Mouse (Mus musculus) brain, embryonic 14.5 days (tissue): ENCODE data around the gene Mark2. TPM values are rescaled to one million over a fixed set of nuclear protein-coding genes. Genes with fewer than 3 reads are reported as not detected.
A peak's percentile ranks its signal among the peaks of the same experiment; 100 is the strongest.

ENCODE experiments used
- DNase-seq: peaks from one replicate; pipeline ENCODE4 v3.0.0-alpha.2; 2011; ENCODE audit warnings: low read depth
- CTCF ChIP-seq: fragments of 200-500 bp; IDR thresholded peaks from 2 replicates; pipeline ENCODE4 v1.5.1; 2012; ENCODE audit warnings: inconsistent platforms, mild to moderate bottlenecking, moderate library complexity, borderline replicate concordance; ENCODE audit not compliant: insufficient read depth, insufficient read length; ENCODE audit errors: extremely low read depth
- POLR2A ChIP-seq: fragments of 200-500 bp; IDR thresholded peaks from 2 replicates; pipeline ENCODE4 v1.6.1; 2012; ENCODE audit warnings: mild to moderate bottlenecking, inconsistent platforms, borderline replicate concordance; ENCODE audit not compliant: poor library complexity, insufficient read depth, insufficient read length, severe bottlenecking; ENCODE audit errors: extremely low read depth
- polyA plus RNA-seq: library from polyadenylated mRNA; depleted of rRNA; stranded (reverse); fragments of >200 nt; gene quantifications from 2 replicates; pipeline ENCODE4 v1.2.3, GENCODE M21; 2012; rRNA removed

Mark2 gene
- polyA plus RNA-seq, 1 experiment, result 98.0 TPM

DNA sequence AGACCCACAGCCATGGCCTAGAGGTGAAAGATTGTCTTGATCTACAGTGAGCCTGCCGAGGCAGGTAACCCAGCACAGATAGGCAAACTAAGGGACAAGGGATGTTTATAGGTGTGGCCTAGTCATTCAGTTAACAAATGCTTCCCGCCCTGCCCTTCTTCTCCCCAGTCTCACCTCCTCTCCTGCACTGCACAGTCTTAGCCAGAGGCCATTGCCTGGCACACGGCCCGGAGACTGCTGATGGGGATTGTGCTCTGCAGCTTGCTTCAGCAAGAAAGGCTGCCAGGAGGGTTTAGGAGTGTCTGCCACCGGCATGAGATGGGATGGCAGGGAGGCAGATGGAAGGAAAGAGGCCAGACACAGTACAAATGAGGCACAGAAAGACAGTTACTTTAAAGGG is 83.8 kb downstream of the Mark2 start:
- peak; percentile 85 for DNase-seq
- TF ChIP-seq CTCF (no peak), POLR2A (no peak)

DNA sequence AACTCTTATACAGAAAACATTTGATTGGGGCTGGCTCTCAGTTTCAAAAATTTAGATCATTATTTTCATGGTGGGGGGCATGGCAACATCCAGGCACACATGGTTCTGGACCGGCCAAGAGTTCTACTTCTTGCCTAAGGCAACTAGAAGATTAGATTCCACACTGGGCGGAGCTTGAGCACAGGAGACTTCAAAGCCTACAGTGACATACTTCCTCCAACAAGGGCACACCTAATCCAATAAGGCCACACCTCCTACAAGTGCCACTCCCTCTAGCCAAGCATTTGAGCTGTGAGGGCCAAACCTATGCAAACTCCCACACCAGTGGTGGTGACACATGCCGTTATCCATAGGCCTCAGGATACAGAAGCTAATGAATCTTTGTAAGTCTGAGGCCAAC is 95.6 kb downstream of the Mark2 start:
- no peak for DNase-seq
- TF ChIP-seq POLR2A (no peak), CTCF (no peak)

DNA sequence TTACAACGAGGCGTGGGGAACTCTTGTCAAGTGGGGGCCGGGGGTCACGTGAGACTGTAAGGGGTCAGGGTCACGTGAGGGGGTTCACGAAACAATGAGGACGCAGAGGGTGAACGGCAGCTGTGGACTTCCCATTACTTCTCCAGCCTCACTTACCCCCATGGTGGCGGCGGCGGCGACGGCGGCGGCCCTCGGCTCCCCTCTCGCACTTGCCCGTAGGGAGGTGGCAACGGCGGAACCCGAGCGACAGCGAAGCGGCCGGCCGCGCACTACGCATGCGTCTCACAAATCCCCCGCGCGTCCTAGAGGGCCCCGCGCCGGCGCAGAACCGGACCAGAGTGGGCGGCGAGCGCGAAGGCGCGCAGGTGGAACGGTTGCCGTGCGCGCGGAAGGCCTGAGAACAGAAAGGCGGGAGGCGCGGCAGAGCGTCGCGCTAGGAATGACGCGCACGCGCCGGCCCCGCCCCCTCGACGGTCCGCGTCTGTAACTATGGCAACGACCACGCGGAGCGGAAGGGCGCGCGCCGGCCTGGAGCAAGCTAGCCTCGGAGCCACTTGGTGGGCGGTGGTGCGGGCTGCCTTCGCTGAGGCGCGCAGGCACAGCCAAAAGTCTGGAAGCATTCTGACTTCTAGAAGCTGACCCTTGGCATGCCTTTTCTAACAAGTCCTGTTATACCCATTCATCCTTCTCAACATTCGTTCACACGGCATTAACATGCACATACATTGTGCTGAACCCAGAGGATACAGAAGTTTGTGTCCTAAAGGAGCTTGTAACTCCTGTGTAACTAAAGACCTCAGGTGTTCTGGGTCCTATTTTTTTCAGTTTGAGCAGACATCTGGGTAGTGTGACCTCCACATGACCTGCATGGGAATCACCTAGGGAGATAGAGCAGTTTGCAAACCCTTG is 100.6 kb downstream of the Mark2 start, which contains the start of gene Naa40:
TSS of gene Naa40 (minus strand) at position 402 of the 909 bp plus-strand sequence.
- DNase-seq, result peak; percentile 98
- TF ChIP-seq POLR2A, result peak; percentile 69
- no peak for TF ChIP-seq CTCF

DNA sequence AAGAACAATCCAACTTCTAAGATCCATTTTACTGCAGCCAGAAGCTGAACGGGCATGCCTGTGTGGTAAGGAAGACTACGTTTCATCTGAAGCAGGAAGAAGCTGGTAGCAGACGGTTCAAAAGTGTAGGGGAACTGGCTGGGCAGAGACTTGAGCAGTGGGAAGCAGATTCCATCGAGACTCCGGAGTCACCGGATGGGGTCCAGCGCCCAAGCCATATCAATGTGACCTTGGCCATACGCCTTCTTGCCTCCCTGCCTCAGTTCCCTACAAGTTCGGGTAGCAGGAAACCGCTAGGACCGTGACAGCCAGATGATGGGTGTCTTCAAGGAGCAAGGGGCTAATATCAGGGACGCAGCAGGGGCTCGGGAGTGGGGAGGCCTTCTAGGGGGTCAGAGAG is 101.4 kb downstream of the Mark2 start:
- DNase-seq, result peak; percentile 8
- TF ChIP-seq POLR2A, result no peak
- TF ChIP-seq CTCF, result no peak

DNA sequence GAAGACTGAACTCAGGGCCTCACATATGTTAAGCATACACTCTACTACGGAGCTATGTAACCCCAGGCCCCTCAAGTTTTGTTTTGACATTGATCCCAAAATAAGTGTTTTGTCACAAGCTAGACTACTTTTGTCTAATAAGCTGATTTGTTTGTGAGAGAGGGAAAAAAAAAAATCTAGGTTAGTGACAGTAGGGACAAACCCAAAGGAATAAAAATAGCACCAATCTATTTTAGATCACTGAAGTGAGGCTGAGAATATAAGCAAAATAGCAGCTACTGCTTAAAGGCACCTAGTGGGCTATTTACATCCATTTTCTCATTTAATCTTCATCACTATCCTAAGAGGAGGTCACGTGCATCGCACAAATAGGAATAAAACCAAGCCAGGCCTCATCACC is 102.1 kb downstream of the Mark2 start:
- no peak for DNase-seq
- TF ChIP-seq CTCF, result no peak
- TF ChIP-seq POLR2A, result no peak

- no peak for TF ChIP-seq POLR2A
- TF ChIP-seq CTCF, result no peak
- DNase-seq, result no peak
Observed at GRCm38 (mm10) chr19:7236742-7237141, 104.9 kb downstream of the Mark2 start.

DNA sequence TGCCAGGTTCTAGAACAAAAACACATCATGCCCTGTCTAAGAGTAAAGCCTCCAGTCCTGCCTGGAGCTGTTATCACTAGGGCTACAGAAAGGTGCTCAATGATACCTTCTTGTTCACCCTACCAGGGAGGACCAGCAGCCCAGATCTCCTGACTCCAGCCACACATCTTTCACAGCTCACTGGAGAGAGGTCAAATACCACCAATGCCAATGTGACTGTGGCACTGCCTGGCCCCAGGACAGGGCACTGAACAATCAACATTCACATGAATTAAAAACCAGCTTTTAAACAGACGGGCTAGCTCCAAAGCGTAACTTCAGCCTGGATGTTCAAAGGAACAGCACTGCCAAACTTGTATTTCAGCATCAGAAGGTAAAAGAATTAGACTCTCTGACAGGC is 105.6 kb downstream of the Mark2 start:
- DNase-seq, result no peak
- TF ChIP-seq CTCF (no peak), POLR2A (no peak)

- TF ChIP-seq CTCF, result no peak
- no peak for TF ChIP-seq POLR2A
Observed at GRCm38 (mm10) chr19:7235461-7235860, 106.2 kb downstream of the Mark2 start.

DNA sequence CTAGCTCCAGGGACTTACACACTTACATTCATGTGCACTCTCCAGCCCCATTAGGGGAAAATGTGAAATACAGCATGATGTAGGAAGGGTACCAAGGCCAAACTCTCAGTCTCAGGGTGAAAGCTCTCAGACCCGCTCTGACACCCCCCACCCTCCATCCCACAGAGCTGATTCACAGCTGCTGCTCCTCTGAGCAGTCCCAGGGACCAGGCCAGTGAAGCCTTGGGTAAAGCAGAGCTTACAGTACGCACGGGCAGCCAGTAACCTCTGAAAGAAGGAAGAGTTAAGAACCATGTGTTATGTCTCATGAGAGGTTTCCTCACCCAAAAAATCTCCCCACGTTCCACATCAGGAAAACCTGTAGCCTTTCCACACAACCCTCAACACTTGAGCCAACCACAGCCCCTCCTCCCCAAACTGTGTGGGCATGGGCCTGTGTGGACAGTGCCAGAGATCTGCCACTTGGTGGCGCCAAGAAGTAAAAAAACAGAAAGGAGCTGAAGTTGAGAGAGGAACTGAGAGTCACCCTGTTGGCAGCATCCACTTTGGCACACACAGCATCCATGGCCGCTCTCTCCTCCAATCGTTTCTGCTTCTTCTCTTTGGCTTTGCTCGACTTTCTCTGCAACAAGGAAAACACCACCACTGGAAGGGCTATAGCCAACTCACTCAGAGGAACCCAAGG is 107.0 kb downstream of the Mark2 start:
- peak; percentile 90 for DNase-seq
- TF ChIP-seq CTCF, result peak; percentile 84
- no peak for TF ChIP-seq POLR2A

More at GRCm38 (mm10) chr19:7235461-7235860, 106.2 kb downstream of the Mark2 start:
- no peak for DNase-seq

GRCm38 (mm10) chr19:7226511-7226914 is 115.1 kb downstream of the Mark2 start:
- TF ChIP-seq POLR2A (no peak), CTCF (no peak)
- no peak for DNase-seq

Other genes starting within 250 kb of the Mark2 start
- 2.5 and 4.3 TPM in 2 replicates for gene Flrt1, start 236.1 kb downstream of the Mark2 start, polyA plus RNA-seq
- gene Otub1, start 135.5 kb downstream of the Mark2 start, polyA plus RNA-seq, result 209 and 213 TPM in 2 replicates
- 458 and 614 TPM in 2 replicates for gene Cox8a, start 124.2 kb downstream of the Mark2 start, polyA plus RNA-seq
- 74.8 and 79.2 TPM in 2 replicates for gene Naa40, start 100.7 kb downstream of the Mark2 start, polyA plus RNA-seq
- 134 and 211 TPM in 2 replicates for gene Rcor2, start 74.5 kb downstream of the Mark2 start, polyA plus RNA-seq
- gene Spindoc, start 41.1 kb upstream of the Mark2 start, polyA plus RNA-seq, result 48.2 and 49.2 TPM in 2 replicates
- 162 and 167 TPM in 2 replicates for gene 2700081O15Rik, start 75.8 kb upstream of the Mark2 start, polyA plus RNA-seq
- gene Rtn3, start 141.4 kb upstream of the Mark2 start, polyA plus RNA-seq, result 436 and 508 TPM in 2 replicates
- 13.3 and 16.6 TPM in 2 replicates for gene Atl3, start 152.2 kb upstream of the Mark2 start, polyA plus RNA-seq
- gene Pla2g16, start 215.6 kb upstream of the Mark2 start, polyA plus RNA-seq, result 3.2 and 3.5 TPM in 2 replicates